Mouse (Mus musculus) hindbrain, postnatal 0 days (tissue): ENCODE measurements around the gene Dot1l. TPM values are rescaled to one million over a fixed set of nuclear protein-coding genes. Genes with fewer than 3 reads are reported as not detected.
"Not testable (repeated sequence)": the region's sequence is repeated elsewhere in the genome, so short reads cannot be mapped to it uniquely, and the experiment has no call there.

Source experiments
- ATAC-seq: fragments of 200-750 bp; cut with Nextera tagmentation; 2 replicates; pipeline ENCODE4 v1.8.0; 2017; ENCODE audit warnings: mild to moderate bottlenecking, moderate TSS enrichment, moderate library complexity
- DNase-seq: peaks from one replicate; pipeline ENCODE4 v3.0.0-alpha.2; 2015; ENCODE audit warnings: low spot score
- H3K27ac ChIP-seq: fragments of 300-500 bp; sonication (generic); 2 replicates; pipeline ENCODE4 v1.5.1; 2014; ENCODE audit warnings: mild to moderate bottlenecking
- H3K27me3 ChIP-seq: fragments of 300-500 bp; sonication (generic); 2 replicates; pipeline ENCODE4 v1.6.1; 2014; ENCODE audit warnings: low read length, mixed read lengths; ENCODE audit not compliant: insufficient read depth
- H3K36me3 ChIP-seq: fragments of 300-500 bp; sonication (generic); 2 replicates; pipeline ENCODE4 v1.6.1; 2014; ENCODE audit warnings: low read length, mixed read lengths; ENCODE audit not compliant: insufficient read depth
- H3K4me1 ChIP-seq: fragments of 300-500 bp; sonication (generic); 2 replicates; pipeline ENCODE4 v1.6.1; 2014; ENCODE audit warnings: antibody characterized with exemption, low read length, mixed read lengths; ENCODE audit not compliant: insufficient read depth
- H3K4me2 ChIP-seq: fragments of 300-500 bp; sonication (generic); 2 replicates; pipeline ENCODE4 v1.6.1; 2014; ENCODE audit warnings: low read depth, mild to moderate bottlenecking, low read length, moderate library complexity, mixed read lengths
- H3K4me3 ChIP-seq: fragments of 300-500 bp; sonication (generic); 2 replicates; pipeline ENCODE4 v1.5.1; 2014; ENCODE audit warnings: low read length
- H3K9ac ChIP-seq: fragments of 300-500 bp; sonication (generic); replicated peaks from 2 replicates; pipeline ENCODE4 v1.6.1; 2014; ENCODE audit warnings: mild to moderate bottlenecking, low read length, moderate library complexity, mixed read lengths
- H3K9me3 ChIP-seq: fragments of 300-500 bp; sonication (generic); 2 replicates; pipeline ENCODE4 v1.6.1; 2016; ENCODE audit warnings: low read length, mixed read lengths
- CTCF ChIP-seq: IDR thresholded peaks from 2 replicates; pipeline ENCODE4 v1.5.1; 2016; ENCODE audit warnings: antibody characterized with exemption, control low read depth, low read depth
- WGBS: fragments of 180-500 bp; shearing (Covaris S2); extraction: QIAGEN DNeasy Blood & Tissue Kit; methylation state at CpG from one replicate; pipeline ENCODE4 v1.1.7; 2014; 5-methylcytosine and 5-hydroxymethylcytosine counted together
- polyA plus RNA-seq: library from polyadenylated mRNA; unstranded; fragments of >200 nt; fragmentation: Nextera tagmentation; extraction: Ambion mirVana; gene quantifications from 2 replicates; pipeline ENCODE4 v1.2.1, GENCODE M21; 2015
- total RNA-seq: library from RNA; depleted of rRNA; stranded (reverse); fragments of >200 nt; gene quantifications from 2 replicates; pipeline ENCODE4 v1.2.3, GENCODE M21; 2014

Gene Dot1l
- total and polyA plus RNA-seq, 2 experiments from 2014 or later, result 12.6 to 27.2 TPM

GRCm38 (mm10) chr10:80823847-80824643, 69.0 kb downstream of the Dot1l start:
- no peaks in the 10 kb centered on the region for H3K27me3 ChIP-seq
- H3K4me1 ChIP-seq, result peaks cover 5% of the 10 kb centered on the region; the same call in 1 of the 2 replicates
- no peak overlapping the region for H3K9ac ChIP-seq
- H3K4me2 ChIP-seq, result no peak overlapping the region
- ATAC-seq (no peak), DNase-seq (no peak)
- TF ChIP-seq CTCF, result no peak
- WGBS, result 69% methylated on average over 8 of the region's 8 CpGs
- H3K27ac ChIP-seq, result no peak overlapping the region
- no peaks in the 10 kb centered on the region; the same call in 1 of the 2 replicates for H3K36me3 ChIP-seq
- no peak overlapping the region for H3K4me3 ChIP-seq
- H3K9me3 ChIP-seq, result no peaks in the 10 kb centered on the region

GRCm38 (mm10) chr10:80824827-80825226, 69.8 kb downstream of the Dot1l start:
- Histone ChIP-seq H3K27me3 (no peaks in the 10 kb centered on the region), H3K4me2 (no peak overlapping the region), H3K27ac (no peak overlapping the region), H3K9me3 (no peaks in the 10 kb centered on the region), H3K4me3 (no peak overlapping the region), H3K36me3 (peaks cover 7% of the 10 kb centered on the region), H3K9ac (no peak overlapping the region), H3K4me1 (peaks cover 5% of the 10 kb centered on the region; the same call in 1 of the 2 replicates)
- DNase-seq (no peak), ATAC-seq (no peak)
- WGBS, result 73% methylated on average over 2 of the region's 2 CpGs
- no peak for TF ChIP-seq CTCF

- H3K4me1 ChIP-seq, result peaks cover 5% of the 10 kb centered on the region; the same call in 1 of the 2 replicates
- H3K4me2 ChIP-seq, result peak within 1 kb of the TSS; percentile 94
- peak within 1 kb of the TSS; percentile 87 for H3K9ac ChIP-seq
- under 1% methylated on average over 77 of the region's 82 CpGs for WGBS
- TF ChIP-seq CTCF, result peak; percentile 30
- H3K4me3 ChIP-seq, result peak within 1 kb of the TSS; percentile 60
- DNase-seq, result peak; percentile 99
- H3K27me3 ChIP-seq, result no peaks in the 10 kb centered on the region
- no peaks in the 10 kb centered on the region for H3K9me3 ChIP-seq
- peak within 1 kb of the TSS; percentile 92 for H3K27ac ChIP-seq
- peak; percentile 98 for ATAC-seq
- H3K36me3 ChIP-seq, result peaks cover 12% of the 10 kb centered on the region
Measured at GRCm38 (mm10) chr10:80826151-80827062, 71.4 kb downstream of the Dot1l start, which contains the start of gene Oaz1. Gene Oaz1 (plus strand): TSS chr10:80826656.

GRCm38 (mm10) chr10:80827063-80827869, 72.3 kb downstream of the Dot1l start:
- H3K9ac ChIP-seq, result peak overlapping the region; percentile 87
- DNase-seq (no peak), ATAC-seq (no peak)
- peaks cover 5% of the 10 kb centered on the region; the same call in 1 of the 2 replicates for H3K4me1 ChIP-seq
- no peak for TF ChIP-seq CTCF
- peaks cover 12% of the 10 kb centered on the region for H3K36me3 ChIP-seq
- peak overlapping the region; percentile 92 for H3K27ac ChIP-seq
- no peaks in the 10 kb centered on the region for H3K9me3 ChIP-seq
- no peaks in the 10 kb centered on the region for H3K27me3 ChIP-seq
- WGBS, result 9% methylated on average over 29 of the region's 29 CpGs
- peak overlapping the region; percentile 94 for H3K4me2 ChIP-seq
- H3K4me3 ChIP-seq, result peak overlapping the region; percentile 60

GRCm38 (mm10) chr10:80827870-80828420, 72.9 kb downstream of the Dot1l start:
- no peak for TF ChIP-seq CTCF

GRCm38 (mm10) chr10:80828587-80828986, 73.6 kb downstream of the Dot1l start:
- not testable (repeated sequence) for H3K4me1 ChIP-seq, H3K27ac ChIP-seq, ATAC-seq, H3K4me3 ChIP-seq, DNase-seq, H3K9ac ChIP-seq, H3K9me3 ChIP-seq, H3K27me3 ChIP-seq
- Histone ChIP-seq H3K4me2 (peak overlapping the region; percentile 94), H3K36me3 (peaks cover 12% of the 10 kb centered on the region)
- WGBS, result 83% methylated on average over 8 of the region's 9 CpGs

More at GRCm38 (mm10) chr10:80827870-80828420, 72.9 kb downstream of the Dot1l start:
- H3K9ac ChIP-seq, result peak overlapping the region; percentile 87
- H3K4me1 ChIP-seq, result peaks cover 5% of the 10 kb centered on the region; the same call in 1 of the 2 replicates
- H3K36me3 ChIP-seq, result peaks cover 12% of the 10 kb centered on the region
- WGBS, result 72% methylated on average over 10 of the region's 10 CpGs
- no peak for DNase-seq
- H3K27ac ChIP-seq, result no peak overlapping the region
- no peak for ATAC-seq
- no peaks in the 10 kb centered on the region for H3K9me3 ChIP-seq
- H3K4me2 ChIP-seq, result peak overlapping the region; percentile 94
- peak overlapping the region; percentile 60 for H3K4me3 ChIP-seq
- H3K27me3 ChIP-seq, result no peaks in the 10 kb centered on the region
